Mouse (Mus musculus) myocyte (in vitro differentiated cells): Measurements from ENCODE around the gene Treml1. TPM values are rescaled to one million over a fixed set of nuclear protein-coding genes. Genes with fewer than 3 reads are reported as not detected.

Source experiments
- H3K27me3 ChIP-seq: one replicate; pipeline ENCODE4 v1.6.1; 2011; ENCODE audit not compliant: control insufficient read depth, insufficient read depth, insufficient read length
- H3K36me3 ChIP-seq: one replicate; pipeline ENCODE4 v1.6.1; 2011; ENCODE audit not compliant: control insufficient read depth, insufficient read depth
- H3K4me2 ChIP-seq: one replicate; pipeline ENCODE4 v1.6.1; 2011; ENCODE audit warnings: low read depth, control low read depth
- H3K4me3 ChIP-seq: one replicate; pipeline ENCODE4 v1.5.1; 2011; ENCODE audit warnings: mild to moderate bottlenecking, control low read depth, moderate library complexity
- H3K79me2 ChIP-seq: one replicate; pipeline ENCODE4 v1.6.1; 2011; ENCODE audit not compliant: control insufficient read depth, insufficient read depth
- H3ac ChIP-seq: one replicate; pipeline ENCODE4 v1.6.1; 2011; ENCODE audit not compliant: control insufficient read depth, insufficient read length
- CEBPB ChIP-seq: IDR thresholded peaks from 2 replicates; pipeline ENCODE4 v1.6.1; 2011; ENCODE audit warnings: mild to moderate bottlenecking, moderate library complexity; ENCODE audit not compliant: poor library complexity, insufficient read depth, severe bottlenecking
- E2F4 ChIP-seq: IDR thresholded peaks from one replicate; pipeline ENCODE4 v1.6.1; 2011; ENCODE audit warnings: mild to moderate bottlenecking, control low read depth, moderate library complexity; ENCODE audit not compliant: insufficient read depth
- MAX ChIP-seq: IDR thresholded peaks from one replicate; pipeline ENCODE4 v1.6.1; 2011; ENCODE audit warnings: low read depth, mild to moderate bottlenecking, control low read depth
- MYOD1 ChIP-seq, 3 experiments: IDR thresholded peaks; one replicate each; pipeline ENCODE4 v1.6.1; 2011; ENCODE audit warnings: control low read depth in 2 of 3, low read depth in 2 of 3, mild to moderate bottlenecking in 2 of 3, moderate library complexity in 1 of 3; ENCODE audit not compliant: insufficient read length in 2 of 3, control insufficient read depth in 1 of 3
- MYOG ChIP-seq, 3 experiments: IDR thresholded peaks; one replicate each; pipeline ENCODE4 v1.6.1; 2011; ENCODE audit warnings: control low read depth in 2 of 3, low read depth in 2 of 3, mild to moderate bottlenecking in 2 of 3; ENCODE audit not compliant: insufficient read length in 2 of 3, control insufficient read depth in 1 of 3, insufficient read depth in 1 of 3
- POLR2A ChIP-seq: IDR thresholded peaks from one replicate; pipeline ENCODE4 v1.6.1; 2011; ENCODE audit warnings: low read depth, mild to moderate bottlenecking, control low read depth, moderate library complexity; ENCODE audit not compliant: insufficient read length
- POLR2AphosphoS2 ChIP-seq: IDR thresholded peaks from one replicate; pipeline ENCODE4 v1.6.1; 2011; ENCODE audit warnings: low read depth, control low read depth; ENCODE audit not compliant: insufficient read length
- REST ChIP-seq: IDR thresholded peaks from one replicate; pipeline ENCODE4 v1.6.1; 2011; ENCODE audit warnings: mild to moderate bottlenecking, control low read depth, moderate library complexity; ENCODE audit not compliant: insufficient read depth, insufficient read length
- SRF ChIP-seq: IDR thresholded peaks from one replicate; pipeline ENCODE4 v1.6.1; 2011; ENCODE audit warnings: low read depth; ENCODE audit not compliant: control insufficient read depth, insufficient read length
- TCF12 ChIP-seq: IDR thresholded peaks from one replicate; pipeline ENCODE4 v1.6.1; 2011; ENCODE audit warnings: mild to moderate bottlenecking, control low read depth; ENCODE audit not compliant: poor library complexity, insufficient read depth, severe bottlenecking
- TCF3 ChIP-seq: IDR thresholded peaks from one replicate; pipeline ENCODE4 v1.6.1; 2011; ENCODE audit warnings: low read depth, control low read depth; ENCODE audit not compliant: insufficient read length
- USF1 ChIP-seq: IDR thresholded peaks from one replicate; pipeline ENCODE4 v1.6.1; 2011; ENCODE audit warnings: low read depth, mild to moderate bottlenecking, control low read depth, moderate library complexity
- polyA plus RNA-seq: library from polyadenylated mRNA; unstranded; fragments of >200 nt; fragmentation: generic; extraction: Trizol; gene quantifications from one replicate; pipeline ENCODE4 v1.2.1, GENCODE M21; 2012; ENCODE audit warnings: missing spikeins

The Treml1 gene
- polyA plus RNA-seq, 1 experiment: 0.22 TPM

DNA sequence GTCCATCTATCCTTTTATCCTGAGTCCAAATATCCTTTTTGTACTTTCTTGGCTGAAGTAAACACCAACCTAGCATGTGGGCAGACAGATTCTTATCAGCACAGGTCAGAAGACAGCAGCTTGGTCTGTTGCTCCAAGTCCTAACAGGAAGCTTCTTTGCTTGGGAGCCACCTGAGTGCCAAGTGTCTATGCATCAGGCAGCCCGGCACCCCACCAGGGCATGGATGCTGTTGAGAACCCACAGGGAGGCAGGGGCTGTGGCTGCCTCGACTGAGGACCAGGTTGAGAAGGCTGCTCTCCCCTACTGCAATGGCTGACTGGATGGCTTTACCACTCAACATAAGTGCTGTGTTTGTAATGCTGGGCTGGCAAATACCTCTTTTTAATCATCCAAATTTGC lies 28.9 kb downstream of the Treml1 start:
- H3K27me3 ChIP-seq: no peaks in the 10 kb centered on the region

DNA sequence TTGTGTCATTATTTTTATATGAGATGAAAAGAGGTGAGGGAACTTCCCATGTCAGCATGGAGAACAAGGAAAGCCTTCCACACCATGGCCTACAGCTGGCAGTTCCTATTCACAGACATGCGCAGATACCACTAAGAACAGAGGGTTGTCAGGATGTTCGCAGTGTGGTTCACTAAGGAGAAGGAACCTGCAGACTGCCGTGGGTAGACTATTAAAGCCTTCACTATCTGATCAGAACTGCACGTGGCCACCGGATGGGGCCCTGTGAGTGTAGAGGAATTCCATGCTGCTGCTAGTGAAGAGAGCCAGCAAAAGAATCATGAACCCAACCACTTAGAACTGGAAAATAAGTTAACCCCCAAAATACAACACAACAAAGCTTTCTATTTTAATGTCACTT lies 29.7 kb downstream of the Treml1 start:
- H3K79me2 ChIP-seq: no peaks in the 10 kb centered on the region

More for the DNA sequence above, 28.9 kb downstream of the Treml1 start:
- H3K36me3 ChIP-seq: peaks cover 38% of the 10 kb centered on the region
- no peak overlapping the region for H3K4me3 ChIP-seq
- no peak overlapping the region for H3K4me2 ChIP-seq
- no peak overlapping the region for H3ac ChIP-seq
- TF ChIP-seq POLR2AphosphoS2 (no peak), TCF3 (no peak), E2F4 (no peak), POLR2A (no peak), TCF12 (no peak), MAX (no peak), MYOD1 (IDR thresholded peaks at IDR 0.05; ENCODE audit: control insufficient read depth in 1 of 3, insufficient read length in 2 of 3, low read depth in 2 of 3) (no peak), MYOG (IDR thresholded peaks at IDR 0.05; ENCODE audit: control insufficient read depth in 1 of 3, insufficient read depth in 1 of 3, insufficient read length in 2 of 3, low read depth in 2 of 3) (no peak), SRF (no peak), CEBPB (no peak), USF1 (no peak), REST (no peak)
- no peaks in the 10 kb centered on the region for H3K79me2 ChIP-seq

GRCm38 (mm10) chr17:48391446-48391845 lies 31.7 kb downstream of the Treml1 start:
- Histone ChIP-seq H3K79me2 (no peaks in the 10 kb centered on the region), H3ac (no peak overlapping the region), H3K36me3 (peaks cover 65% of the 10 kb centered on the region), H3K27me3 (no peaks in the 10 kb centered on the region), H3K4me3 (no peak overlapping the region), H3K4me2 (no peak overlapping the region)
- no peak for TF ChIP-seq REST
- no peak for TF ChIP-seq TCF3
- no peak for TF ChIP-seq TCF12
- TF ChIP-seq USF1: no peak
- TF ChIP-seq SRF: no peak
- TF ChIP-seq MYOG (IDR thresholded peaks at IDR 0.05; ENCODE audit: control insufficient read depth in 1 of 3, insufficient read depth in 1 of 3, insufficient read length in 2 of 3, low read depth in 2 of 3): no peak
- no peak for TF ChIP-seq POLR2A
- TF ChIP-seq MYOD1 (IDR thresholded peaks at IDR 0.05; ENCODE audit: control insufficient read depth in 1 of 3, insufficient read length in 2 of 3, low read depth in 2 of 3): no peak
- no peak for TF ChIP-seq E2F4

More for the DNA sequence above, 29.7 kb downstream of the Treml1 start:
- H3ac ChIP-seq: no peak overlapping the region
- no peaks in the 10 kb centered on the region for H3K27me3 ChIP-seq
- H3K4me3 ChIP-seq: no peak overlapping the region
- TF ChIP-seq MYOD1 (IDR thresholded peaks at IDR 0.05; ENCODE audit: control insufficient read depth in 1 of 3, insufficient read length in 2 of 3, low read depth in 2 of 3) (no peak), USF1 (no peak), REST (no peak), SRF (no peak), TCF12 (no peak), E2F4 (no peak)
- H3K4me2 ChIP-seq: no peak overlapping the region
- peaks cover 46% of the 10 kb centered on the region for H3K36me3 ChIP-seq

DNA sequence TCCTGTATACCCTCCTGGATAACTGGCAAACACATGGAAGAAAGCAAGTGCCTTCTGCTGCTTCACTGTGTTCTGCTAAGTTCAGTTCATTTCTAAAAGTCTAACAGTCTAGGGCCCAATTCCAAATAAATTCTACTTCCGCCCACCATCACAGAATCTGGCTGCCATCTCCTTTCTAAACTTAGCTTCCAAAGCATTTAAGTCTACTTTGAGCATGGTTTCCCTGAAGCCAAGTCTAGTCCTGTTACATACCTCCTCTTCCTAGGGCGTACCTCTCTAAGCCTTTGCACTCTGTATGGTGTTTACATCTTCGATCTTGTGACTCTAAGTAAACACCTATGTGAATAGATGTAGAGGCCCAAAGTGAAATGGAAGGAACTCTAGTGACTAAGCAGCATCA lies 32.9 kb downstream of the Treml1 start:
- Histone ChIP-seq H3K36me3 (peaks cover 70% of the 10 kb centered on the region), H3ac (no peak overlapping the region), H3K4me3 (no peak overlapping the region), H3K4me2 (no peak overlapping the region), H3K27me3 (no peaks in the 10 kb centered on the region), H3K79me2 (no peaks in the 10 kb centered on the region)
- TF ChIP-seq CEBPB (no peak), TCF3 (no peak), REST (no peak), POLR2A (no peak), E2F4 (no peak), USF1 (no peak), TCF12 (no peak), POLR2AphosphoS2 (no peak), SRF (no peak), MYOG (IDR thresholded peaks at IDR 0.05; ENCODE audit: control insufficient read depth in 1 of 3, insufficient read depth in 1 of 3, insufficient read length in 2 of 3, low read depth in 2 of 3) (no peak), MYOD1 (IDR thresholded peaks at IDR 0.05; ENCODE audit: control insufficient read depth in 1 of 3, insufficient read length in 2 of 3, low read depth in 2 of 3) (no peak), MAX (no peak)

GRCm38 (mm10) chr17:48401710-48402109 lies 42.0 kb downstream of the Treml1 start:
- H3K4me3 ChIP-seq: no peak overlapping the region
- peaks cover 9% of the 10 kb centered on the region for H3K36me3 ChIP-seq
- H3K79me2 ChIP-seq: peaks cover 58% of the 10 kb centered on the region
- H3ac ChIP-seq: no peak overlapping the region
- H3K27me3 ChIP-seq: no peaks in the 10 kb centered on the region
- TF ChIP-seq TCF12: no peak
- TF ChIP-seq POLR2A: no peak
- no peak overlapping the region for H3K4me2 ChIP-seq
